Mouse (Mus musculus) liver, postnatal 0 days (tissue): ENCODE data around the gene Zfp13. TPM values are rescaled to one million over a fixed set of nuclear protein-coding genes. Genes with fewer than 3 reads are reported as not detected.

Experiments
- ATAC-seq: fragments of 200-750 bp; cut with Nextera tagmentation; 2 replicates; pipeline ENCODE4 v1.8.0; 2017; ENCODE audit warnings: mild to moderate bottlenecking, moderate library complexity
- DNase-seq: peaks from one replicate; pipeline ENCODE4 v3.0.0-alpha.2; 2016
- H3K27ac ChIP-seq: fragments of 300-500 bp; sonication (generic); 2 replicates; pipeline ENCODE4 v1.5.1; 2014; ENCODE audit warnings: antibody characterized with exemption, moderate library complexity, mild to moderate bottlenecking, low read depth
- H3K27me3 ChIP-seq: fragments of 300-500 bp; sonication (generic); 2 replicates; pipeline ENCODE4 v1.6.1; 2014; ENCODE audit warnings: low read length, control low read depth, mixed read lengths; ENCODE audit not compliant: insufficient read depth
- H3K36me3 ChIP-seq: fragments of 300-500 bp; sonication (generic); replicated peaks from 2 replicates; pipeline ENCODE4 v1.6.1; 2014; ENCODE audit warnings: mild to moderate bottlenecking, control low read depth, low read length, moderate library complexity, mixed read lengths; ENCODE audit not compliant: insufficient read depth
- H3K4me1 ChIP-seq: fragments of 300-500 bp; sonication (generic); 2 replicates; pipeline ENCODE4 v1.6.1; 2014; ENCODE audit warnings: antibody characterized with exemption, mild to moderate bottlenecking, control low read depth; ENCODE audit not compliant: insufficient read depth
- H3K4me2 ChIP-seq: fragments of 300-500 bp; sonication (generic); 2 replicates; pipeline ENCODE4 v1.6.1; 2014; ENCODE audit warnings: low read depth, mild to moderate bottlenecking, low read length, moderate library complexity, mixed read lengths
- H3K4me3 ChIP-seq: fragments of 300-500 bp; sonication (generic); 2 replicates; pipeline ENCODE4 v1.5.1; 2014; ENCODE audit warnings: low read depth, low read length
- H3K9ac ChIP-seq: fragments of 300-500 bp; sonication (generic); replicated peaks from 2 replicates; pipeline ENCODE4 v1.6.1; 2014; ENCODE audit warnings: mild to moderate bottlenecking, moderate library complexity
- H3K9me3 ChIP-seq: fragments of 300-500 bp; sonication (generic); 2 replicates; pipeline ENCODE4 v1.6.1; 2016; ENCODE audit warnings: mild to moderate bottlenecking, control low read depth, low read length, mixed read lengths
- CTCF ChIP-seq: sonication (generic); IDR thresholded peaks from 2 replicates; pipeline ENCODE4 v1.5.1; 2016; ENCODE audit warnings: antibody characterized with exemption, low read depth
- EP300 ChIP-seq: IDR thresholded peaks from 2 replicates; pipeline ENCODE4 v1.6.1; 2016; ENCODE audit warnings: antibody characterized with exemption, low read depth, mild to moderate bottlenecking
- WGBS: fragments of 180-500 bp; shearing (Covaris S2); extraction: QIAGEN DNeasy Blood & Tissue Kit; methylation state at CpG from one replicate; pipeline ENCODE4 v1.1.7; 2014; ENCODE audit not compliant: insufficient replicate concordance; 5-methylcytosine and 5-hydroxymethylcytosine counted together
- polyA plus RNA-seq: library from polyadenylated mRNA; unstranded; fragments of >200 nt; fragmentation: Nextera tagmentation; extraction: Ambion mirVana; gene quantifications from 2 replicates; pipeline ENCODE4 v1.2.1, GENCODE M21; 2015

The Zfp13 gene
- polyA plus RNA-seq, 1 experiment from 2014 or later, result 1.4 TPM

- no peak for TF ChIP-seq EP300
- no peak for TF ChIP-seq CTCF
- peak overlapping the region; percentile 85 for H3K4me2 ChIP-seq
- 0 out of 2 replicates have a peak, but pooled peaks cover 8% of the 10 kb centered on the region for H3K4me1 ChIP-seq
- DNase-seq (no peak), ATAC-seq (peak; percentile 70)
- H3K9ac ChIP-seq, result peak overlapping the region; percentile 53
- no peaks in the 10 kb centered on the region for H3K36me3 ChIP-seq
- no peaks in the 10 kb centered on the region for H3K27me3 ChIP-seq
- H3K9me3 ChIP-seq, result no peaks in the 10 kb centered on the region
- peak overlapping the region; percentile 63 for H3K4me3 ChIP-seq
- 0 out of 2 replicates have a peak overlapping the region, but pooled peaks have one; percentile 35 for H3K27ac ChIP-seq
- WGBS, result 9% methylated on average over 13 of the region's 13 CpGs
Measured at GRCm38 (mm10) chr17:23592926-23593300, 6.4 kb downstream of the Zfp13 start.

- WGBS, result 7% methylated on average over 34 of the region's 34 CpGs
- peak overlapping the region; percentile 53 for H3K9ac ChIP-seq
- H3K9me3 ChIP-seq, result no peaks in the 10 kb centered on the region
- 0 out of 2 replicates have a peak, but pooled peaks cover 8% of the 10 kb centered on the region for H3K4me1 ChIP-seq
- no peaks in the 10 kb centered on the region for H3K27me3 ChIP-seq
- H3K27ac ChIP-seq, result 0 out of 2 replicates have a peak overlapping the region, but pooled peaks have one; percentile 35
- peak overlapping the region; percentile 85 for H3K4me2 ChIP-seq
- H3K36me3 ChIP-seq, result no peaks in the 10 kb centered on the region
- peak overlapping the region; percentile 63 for H3K4me3 ChIP-seq
- DNase-seq (peak; percentile 97), ATAC-seq (peak; percentile 100)
- no peak for TF ChIP-seq CTCF
- TF ChIP-seq EP300, result no peak
Measured at GRCm38 (mm10) chr17:23592208-23592925, 6.9 kb downstream of the Zfp13 start.

DNA sequence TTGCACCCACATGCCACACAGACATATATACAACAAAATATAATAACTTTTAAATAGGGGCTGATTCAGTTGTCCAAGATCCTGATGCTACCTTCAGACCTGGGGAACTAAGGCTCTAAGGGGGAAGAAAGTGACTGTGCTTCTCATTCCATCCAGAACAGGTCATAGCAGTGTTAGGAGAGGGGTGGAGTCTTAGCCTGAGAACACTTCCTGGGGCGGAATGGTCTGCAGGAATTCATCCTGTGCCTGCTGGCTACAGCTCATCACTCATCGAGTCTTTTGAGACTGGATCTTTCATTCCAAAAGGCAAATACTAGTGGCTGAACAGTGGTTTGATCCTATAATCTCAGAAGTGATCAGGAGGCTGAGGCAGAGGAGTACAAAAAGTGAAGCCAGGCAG lies 12.0 kb downstream of the Zfp13 start:
- no peak overlapping the region for H3K9ac ChIP-seq
- TF ChIP-seq EP300 (no peak), CTCF (no peak)
- H3K4me1 ChIP-seq, result peaks cover 7% of the 10 kb centered on the region; the same call in 1 of the 2 replicates
- no peak overlapping the region for H3K27ac ChIP-seq
- ATAC-seq, result no peak
- no peaks in the 10 kb centered on the region for H3K36me3 ChIP-seq
- no peak overlapping the region for H3K4me3 ChIP-seq
- H3K9me3 ChIP-seq, result no peaks in the 10 kb centered on the region
- H3K27me3 ChIP-seq, result no peaks in the 10 kb centered on the region
- no peak for DNase-seq
- no peak overlapping the region for H3K4me2 ChIP-seq
- WGBS, result 65% methylated on average over 2 of the region's 2 CpGs

- no peaks in the 10 kb centered on the region for H3K9me3 ChIP-seq
- H3K4me3 ChIP-seq, result peak overlapping the region; percentile 54
- ATAC-seq, result peak; percentile 85
Measured at GRCm38 (mm10) chr17:23585721-23586491, 13.4 kb downstream of the Zfp13 start.

GRCm38 (mm10) chr17:23584786-23585185 lies 14.5 kb downstream of the Zfp13 start:
- H3K4me3 ChIP-seq, result no peak overlapping the region
- WGBS, result 68% methylated on average over 8 of the region's 8 CpGs
- ATAC-seq, result no peak

More at GRCm38 (mm10) chr17:23585721-23586491, 13.4 kb downstream of the Zfp13 start:
- no peak for TF ChIP-seq CTCF
- Histone ChIP-seq H3K36me3 (no peaks in the 10 kb centered on the region), H3K27ac (no peak overlapping the region), H3K27me3 (no peaks in the 10 kb centered on the region), H3K4me2 (peak overlapping the region; percentile 75), H3K9ac (peak overlapping the region; percentile 37), H3K4me1 (peaks cover 5% of the 10 kb centered on the region; the same call in 1 of the 2 replicates)
- 4% methylated on average over 22 of the region's 22 CpGs for whole genome bisulfite sequencing
- DNase-seq, result peak; percentile 35

DNA sequence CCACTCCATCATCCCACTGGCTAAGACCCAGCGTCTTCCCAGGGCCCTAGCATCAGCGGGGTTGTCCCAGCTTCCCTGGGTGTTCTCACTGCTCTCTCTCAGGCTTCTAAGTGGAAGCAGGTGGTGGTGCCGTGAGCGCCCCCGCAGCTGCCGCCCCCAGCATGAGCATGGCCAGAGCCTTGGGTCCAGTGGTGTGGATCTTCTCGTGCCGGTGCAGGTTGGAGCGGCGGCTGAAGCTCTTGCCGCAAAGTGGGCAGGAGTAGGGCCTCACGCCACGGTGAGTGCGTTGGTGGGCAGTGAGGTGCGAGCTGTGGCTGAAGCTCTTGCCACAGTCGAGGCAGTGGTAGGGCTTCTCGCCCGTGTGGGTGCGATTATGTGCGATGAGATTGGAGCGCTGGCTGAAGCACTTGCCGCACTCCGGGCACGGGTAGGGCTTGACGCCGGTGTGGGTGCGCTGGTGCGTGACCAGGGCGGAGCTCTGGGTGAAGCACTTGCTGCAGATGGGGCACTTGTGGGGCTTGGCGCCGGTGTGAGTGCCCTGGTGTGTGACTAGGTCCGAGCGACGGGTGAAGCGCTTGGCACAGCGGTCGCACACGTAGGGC lies 23.2 kb downstream of the Zfp13 start:
- ATAC-seq, result no peak; the same call in 1 of the 2 replicates
- no peak for DNase-seq
- H3K4me2 ChIP-seq, result no peak overlapping the region
- H3K4me3 ChIP-seq, result no peak overlapping the region
- no peaks in the 10 kb centered on the region for H3K4me1 ChIP-seq
- TF ChIP-seq EP300, result no peak
- TF ChIP-seq CTCF, result no peak
- no peak overlapping the region for H3K9ac ChIP-seq
- no peak overlapping the region for H3K27ac ChIP-seq
- WGBS, result 89% methylated on average over 38 of the region's 38 CpGs
- H3K9me3 ChIP-seq, result no peaks in the 10 kb centered on the region
- peaks cover 14% of the 10 kb centered on the region for H3K36me3 ChIP-seq
- no peaks in the 10 kb centered on the region for H3K27me3 ChIP-seq

More at GRCm38 (mm10) chr17:23584786-23585185, 14.5 kb downstream of the Zfp13 start:
- Histone ChIP-seq H3K4me1 (peaks cover 5% of the 10 kb centered on the region; the same call in 1 of the 2 replicates), H3K27ac (no peak overlapping the region), H3K36me3 (peaks cover 3% of the 10 kb centered on the region; the same call in 1 of the 2 replicates), H3K4me2 (no peak overlapping the region), H3K9me3 (no peaks in the 10 kb centered on the region), H3K9ac (no peak overlapping the region), H3K27me3 (no peaks in the 10 kb centered on the region)
- no peak for DNase-seq
- TF ChIP-seq CTCF (no peak), EP300 (no peak)
